ENCODE assay signal across 26 mouse cellular contexts in genomic region chr13:55937417-55937816, GRCm38 (mm10).
A peak's percentile ranks its signal among the peaks of the same experiment; 100 is the strongest.
DNase-seq lines count a peak whose midpoint lies in the region; ATAC-seq and TF ChIP-seq lines count a peak whose summit lies in the region.
"Had no signal": no experiment of that assay in that cellular context is flagged by ENCODE, and none has a peak within 500 bp of the region (broad histone marks: within the 10 kb centered on the region; RNA-seq: fewer than 3 reads in every experiment).

No protein-coding gene starts in this region.

- H3K27me3 ChIP-seq in embryonic facial prominence, embryonic 14.5 days (replicated peaks; ENCODE audit: control insufficient read depth, insufficient read depth, low read length): no peaks in the 10 kb centered on the region
- H3K27me3 ChIP-seq in embryonic facial prominence, embryonic 10.5 days (replicated peaks; ENCODE audit: low read depth, poor library complexity, severe bottlenecking): no peaks in the 10 kb centered on the region
- H3K27me3 ChIP-seq in stomach, embryonic 15.5 days (replicated peaks): no peaks in the 10 kb centered on the region
- no peaks in the 10 kb centered on the region for H3K27me3 ChIP-seq in stomach, postnatal 0 days (ENCODE audit: control insufficient read depth, insufficient read depth, low read length)
- H3K27me3 ChIP-seq: CH12.LX; embryonic facial prominence, embryonic 12.5 days; embryonic facial prominence, embryonic 15.5 days; forebrain, embryonic 12.5 days; Patski had no signal

- ATAC-seq in embryonic facial prominence, embryonic 14.5 days (ENCODE audit: low read depth): peak; percentile 62; the same call in 1 of the 2 replicates
- peak; percentile 31; the same call in 1 of the 2 replicates for ATAC-seq in stomach, embryonic 15.5 days (ENCODE audit: insufficient read depth, low FRiP score, low read depth)
- peak; percentile 64 for ATAC-seq in stomach, postnatal 0 days (ENCODE audit: low FRiP score, low TSS enrichment)
- ATAC-seq: activated CD4-positive, CD25-positive, alpha-beta regulatory T cell, adult 4 months; CD4-positive, CD25-positive, alpha-beta regulatory T cell, adult 4 months; forebrain, embryonic 14.5 days; forebrain, embryonic 16.5 days; Patski had no signal

- DNase-seq in embryonic facial prominence, embryonic 14.5 days (ENCODE audit: low spot score): peak; percentile 26
- DNase-seq in embryonic facial prominence, embryonic 10.5 days (ENCODE audit: low spot score): no peak
- DNase-seq in stomach, postnatal 0 days (ENCODE audit: low spot score): no peak
- no peak for DNase-seq in cerebellum, postnatal 25 days
- DNase-seq in embryo, embryonic 10 days (ENCODE audit: low spot score): no peak
- DNase-seq: adrenal gland, adult 8-10 months; B cell, adult 2 months; cerebellum, adult 11-12 months; cerebellum, adult 2 months; cerebellum, adult 9-11 months; cerebellum, postnatal 14 days; embryo, embryonic 11 days had no signal

- H3K9me3 ChIP-seq in embryonic facial prominence, embryonic 14.5 days (ENCODE audit: control insufficient read depth, low read length): peaks cover 6% of the 10 kb centered on the region; the same call in 1 of the 2 replicates
- no peaks in the 10 kb centered on the region for H3K9me3 ChIP-seq in embryonic facial prominence, embryonic 10.5 days
- H3K9me3 ChIP-seq in stomach, embryonic 15.5 days: no peaks in the 10 kb centered on the region
- no peaks in the 10 kb centered on the region for H3K9me3 ChIP-seq in stomach, postnatal 0 days (ENCODE audit: control insufficient read depth, low read length)
- H3K9me3 ChIP-seq: embryonic facial prominence, embryonic 12.5 days; embryonic facial prominence, embryonic 15.5 days; forebrain, embryonic 10.5 days; forebrain, embryonic 12.5 days; G1E had no signal

- no peaks in the 10 kb centered on the region for H3K36me3 ChIP-seq in embryonic facial prominence, embryonic 14.5 days (ENCODE audit: control insufficient read depth, insufficient read depth, low read length)
- no peaks in the 10 kb centered on the region for H3K36me3 ChIP-seq in embryonic facial prominence, embryonic 10.5 days (replicated peaks)
- no peaks in the 10 kb centered on the region for H3K36me3 ChIP-seq in stomach, embryonic 15.5 days
- H3K36me3 ChIP-seq in stomach, postnatal 0 days (ENCODE audit: control insufficient read depth, insufficient read depth, low read length): no peaks in the 10 kb centered on the region
- H3K36me3 ChIP-seq: embryonic facial prominence, embryonic 12.5 days; embryonic facial prominence, embryonic 15.5 days; forebrain, embryonic 10.5 days; forebrain, embryonic 12.5 days; G1E had no signal

- no peak for TF ChIP-seq EP300 in stomach, postnatal 0 days (optimal IDR thresholded peaks at IDR 0.05)

- no peak for TF ChIP-seq CTCF in bone marrow, adult 2 months (IDR thresholded peaks at IDR 0.05; ENCODE audit: control insufficient read depth, insufficient read depth, low read length)
- TF ChIP-seq CTCF in stomach, postnatal 0 days (IDR thresholded peaks at IDR 0.05; ENCODE audit: low read depth): no peak

- WGBS in embryonic facial prominence, embryonic 14.5 days: 69% methylated on average over 9 of the region's 9 CpGs
- WGBS in embryonic facial prominence, embryonic 10.5 days: 87% methylated on average over 9 of the region's 9 CpGs
- WGBS in bone marrow, adult 2 months: 78% methylated on average over 9 of the region's 9 CpGs
- WGBS in stomach, embryonic 15.5 days: 76% methylated on average over 9 of the region's 9 CpGs
- 64% methylated on average over 9 of the region's 9 CpGs for WGBS in stomach, postnatal 0 days

- H3K4me1 ChIP-seq in embryonic facial prominence, embryonic 14.5 days (ENCODE audit: control insufficient read depth, insufficient read depth, low read length): no peaks in the 10 kb centered on the region
- no peaks in the 10 kb centered on the region for H3K4me1 ChIP-seq in embryonic facial prominence, embryonic 10.5 days
- H3K4me1 ChIP-seq in bone marrow, adult 2 months (ENCODE audit: control insufficient read depth, insufficient read depth, low read length): peaks cover 13% of the 10 kb centered on the region
- H3K4me1 ChIP-seq in stomach, embryonic 15.5 days: no peaks in the 10 kb centered on the region
- H3K4me1 ChIP-seq in stomach, postnatal 0 days (replicated peaks; ENCODE audit: control insufficient read depth, insufficient read depth): no peaks in the 10 kb centered on the region
- H3K4me1 ChIP-seq: embryonic facial prominence, embryonic 12.5 days; embryonic facial prominence, embryonic 15.5 days; forebrain, embryonic 10.5 days; forebrain, embryonic 12.5 days had no signal

- no peak overlapping the region for H3K9ac ChIP-seq in embryonic facial prominence, embryonic 14.5 days (ENCODE audit: low read depth, low read length)
- H3K9ac ChIP-seq in stomach, embryonic 15.5 days: no peak overlapping the region
- no peak overlapping the region for H3K9ac ChIP-seq in stomach, postnatal 0 days (ENCODE audit: low read length)
- H3K9ac ChIP-seq: embryonic facial prominence, embryonic 12.5 days; embryonic facial prominence, embryonic 15.5 days; forebrain, embryonic 12.5 days had no signal

- no peak overlapping the region for H3K27ac ChIP-seq in embryonic facial prominence, embryonic 14.5 days (replicated peaks; ENCODE audit: low read depth, low read length)
- no peak overlapping the region for H3K27ac ChIP-seq in embryonic facial prominence, embryonic 10.5 days (replicated peaks)
- H3K27ac ChIP-seq in bone marrow, adult 2 months (ENCODE audit: control insufficient read depth, insufficient read depth, low read depth, low read length, poor library complexity): peak overlapping the region; percentile 45
- peak overlapping the region; percentile 60; the same call in 1 of the 2 replicates for H3K27ac ChIP-seq in stomach, embryonic 15.5 days
- peak overlapping the region; percentile 81 for H3K27ac ChIP-seq in stomach, postnatal 0 days (replicated peaks)
- H3K27ac ChIP-seq: embryonic facial prominence, embryonic 12.5 days; embryonic facial prominence, embryonic 15.5 days; forebrain, embryonic 10.5 days; forebrain, embryonic 12.5 days had no signal

- TF ChIP-seq POLR2A in bone marrow, adult 2 months (IDR thresholded peaks at IDR 0.05; ENCODE audit: borderline replicate concordance, control insufficient read depth, low read depth, low read length): no peak

- no peak overlapping the region for H3K4me2 ChIP-seq in embryonic facial prominence, embryonic 14.5 days (ENCODE audit: low read depth, low read length)
- H3K4me2 ChIP-seq in stomach, embryonic 15.5 days: no peak overlapping the region
- H3K4me2 ChIP-seq in stomach, postnatal 0 days (replicated peaks; ENCODE audit: low read depth): no peak overlapping the region
- H3K4me2 ChIP-seq: embryonic facial prominence, embryonic 12.5 days; embryonic facial prominence, embryonic 15.5 days; forebrain, embryonic 12.5 days had no signal

- no peak overlapping the region for H3K4me3 ChIP-seq in embryonic facial prominence, embryonic 14.5 days (ENCODE audit: low read depth, low read length)
- H3K4me3 ChIP-seq in embryonic facial prominence, embryonic 10.5 days: no peak overlapping the region
- H3K4me3 ChIP-seq in bone marrow, adult 2 months (replicated peaks; ENCODE audit: control insufficient read depth, low read depth, low read length): no peak overlapping the region
- no peak overlapping the region for H3K4me3 ChIP-seq in stomach, embryonic 15.5 days (replicated peaks)
- no peak overlapping the region for H3K4me3 ChIP-seq in stomach, postnatal 0 days (ENCODE audit: low read depth, low read length)
- H3K4me3 ChIP-seq: embryonic facial prominence, embryonic 12.5 days; embryonic facial prominence, embryonic 15.5 days; erythroblast, embryonic 14.5 days; forebrain, embryonic 10.5 days; forebrain, embryonic 12.5 days had no signal

Comparison
In these comparisons a context has a peak if more than half of its experiments do, and no peak if none do; other contexts are left out.
1. H3K27ac ChIP-seq: peak in bone marrow, adult 2 months (single experiment), stomach, embryonic 15.5 days (single experiment) and stomach, postnatal 0 days (single experiment); none in embryonic facial prominence, embryonic 14.5 days (single experiment) and embryonic facial prominence, embryonic 10.5 days (single experiment).
2. Peak in every context shown above with its lines, with median percentiles within 50 percentile points of each other: ATAC-seq.